Mouse (Mus musculus): ENCODE data around the gene Tmem169. TPM values are rescaled to one million over a fixed set of nuclear protein-coding genes. Genes with fewer than 3 reads are reported as not detected.
"Not testable (repeated sequence)": the region's sequence is repeated elsewhere in the genome, so short reads cannot be mapped to it uniquely, and the experiment has no call there.

The Tmem169 gene
- polyA plus RNA-seq, 1 experiment from 2014 or later, result 0.45 TPM

- not testable (repeated sequence) for H3K9me3 ChIP-seq (replicated peaks; ENCODE audit: control insufficient read depth, low read length); H3K4me3 ChIP-seq (ENCODE audit: low read depth, low read length); H3K4me1 ChIP-seq (ENCODE audit: control insufficient read depth, low read depth, low read length); ATAC-seq (ENCODE audit: low read depth); H3K27ac ChIP-seq (ENCODE audit: low read length); H3K9ac ChIP-seq (ENCODE audit: low read depth, low read length); H3K4me2 ChIP-seq (ENCODE audit: low read depth, low read length); H3K27me3 ChIP-seq (ENCODE audit: control insufficient read depth, insufficient read depth, low read depth, low read length); H3K36me3 ChIP-seq (ENCODE audit: control insufficient read depth, insufficient read depth)
- WGBS (ENCODE audit: insufficient replicate concordance), result 51% methylated on average over 9 of the region's 9 CpGs
Observed at GRCm38 (mm10) chr1:72248226-72248737, 35.9 kb upstream of the Tmem169 start.

- Histone ChIP-seq H3K4me2 (ENCODE audit: low read depth, low read length) (no peak overlapping the region), H3K36me3 (ENCODE audit: control insufficient read depth, insufficient read depth) (no peaks in the 10 kb centered on the region)
- 69% methylated on average over 1 of the region's 1 CpGs for WGBS (ENCODE audit: insufficient replicate concordance)
Observed at GRCm38 (mm10) chr1:72251806-72252205, 32.4 kb upstream of the Tmem169 start.

GRCm38 (mm10) chr1:72253881-72254491 lies 30.2 kb upstream of the Tmem169 start:
- 25% methylated on average over 11 of the region's 11 CpGs for WGBS (ENCODE audit: insufficient replicate concordance)
- H3K36me3 ChIP-seq (ENCODE audit: control insufficient read depth, insufficient read depth), result no peaks in the 10 kb centered on the region
- no peak for ATAC-seq (ENCODE audit: low read depth)
- peak overlapping the region; percentile 60; the same call in 1 of the 2 replicates for H3K9ac ChIP-seq (ENCODE audit: low read depth, low read length)
- peaks cover 23% of the 10 kb centered on the region for H3K4me1 ChIP-seq (ENCODE audit: control insufficient read depth, low read depth, low read length)
- H3K27ac ChIP-seq (ENCODE audit: low read length), result no peak overlapping the region
- H3K4me3 ChIP-seq (ENCODE audit: low read depth, low read length), result peak overlapping the region; percentile 54
- H3K27me3 ChIP-seq (ENCODE audit: control insufficient read depth, insufficient read depth, low read depth, low read length), result no peaks in the 10 kb centered on the region
- H3K9me3 ChIP-seq (replicated peaks; ENCODE audit: control insufficient read depth, low read length), result no peaks in the 10 kb centered on the region
- H3K4me2 ChIP-seq (ENCODE audit: low read depth, low read length), result peak overlapping the region; percentile 83

More at GRCm38 (mm10) chr1:72251806-72252205, 32.4 kb upstream of the Tmem169 start:
- H3K9ac ChIP-seq (ENCODE audit: low read depth, low read length), result no peak overlapping the region
- no peak for ATAC-seq (ENCODE audit: low read depth)
- H3K9me3 ChIP-seq (replicated peaks; ENCODE audit: control insufficient read depth, low read length), result no peaks in the 10 kb centered on the region
- H3K27ac ChIP-seq (ENCODE audit: low read length), result no peak overlapping the region
- H3K27me3 ChIP-seq (ENCODE audit: control insufficient read depth, insufficient read depth, low read depth, low read length), result no peaks in the 10 kb centered on the region
- H3K4me3 ChIP-seq (ENCODE audit: low read depth, low read length), result no peak overlapping the region
- H3K4me1 ChIP-seq (ENCODE audit: control insufficient read depth, low read depth, low read length), result peaks cover 18% of the 10 kb centered on the region

DNA sequence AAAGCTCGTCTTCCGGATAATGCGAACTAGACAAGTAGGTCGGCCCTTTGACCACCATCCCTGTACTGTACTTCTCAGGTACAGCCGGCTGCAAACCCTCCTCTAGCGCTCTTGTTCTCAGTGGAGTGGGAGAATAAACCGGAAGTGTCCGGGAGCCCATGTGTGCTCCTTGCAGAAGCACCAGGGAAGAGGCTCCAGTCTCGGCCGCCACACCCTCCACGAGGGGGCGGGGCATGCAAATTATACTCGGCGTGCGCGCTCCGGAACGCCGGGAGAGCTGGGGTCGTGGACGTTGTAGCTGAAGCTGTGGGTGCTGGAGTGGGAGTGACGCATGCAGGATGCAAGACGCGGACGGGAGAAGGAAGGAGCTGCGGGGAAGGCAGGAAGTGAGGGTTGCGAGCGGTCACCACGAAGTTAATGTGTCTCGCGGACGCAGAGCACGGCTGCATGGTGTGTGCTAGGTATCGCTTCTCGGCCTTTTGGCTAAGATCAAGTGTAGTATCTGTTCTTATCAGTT lies 29.6 kb upstream of the Tmem169 start:
- Histone ChIP-seq H3K27me3 (ENCODE audit: control insufficient read depth, insufficient read depth, low read depth, low read length) (no peaks in the 10 kb centered on the region), H3K9me3 (replicated peaks; ENCODE audit: control insufficient read depth, low read length) (no peaks in the 10 kb centered on the region), H3K36me3 (ENCODE audit: control insufficient read depth, insufficient read depth) (no peaks in the 10 kb centered on the region), H3K4me3 (ENCODE audit: low read depth, low read length) (peak overlapping the region; percentile 54), H3K27ac (ENCODE audit: low read length) (peak overlapping the region; percentile 76), H3K9ac (ENCODE audit: low read depth, low read length) (peak overlapping the region; percentile 60; the same call in 1 of the 2 replicates), H3K4me1 (ENCODE audit: control insufficient read depth, low read depth, low read length) (peaks cover 23% of the 10 kb centered on the region), H3K4me2 (ENCODE audit: low read depth, low read length) (peak overlapping the region; percentile 83)
- ATAC-seq (ENCODE audit: low read depth), result peak; percentile 75
- under 1% methylated on average over 35 of the region's 35 CpGs for WGBS (ENCODE audit: insufficient replicate concordance)

DNA sequence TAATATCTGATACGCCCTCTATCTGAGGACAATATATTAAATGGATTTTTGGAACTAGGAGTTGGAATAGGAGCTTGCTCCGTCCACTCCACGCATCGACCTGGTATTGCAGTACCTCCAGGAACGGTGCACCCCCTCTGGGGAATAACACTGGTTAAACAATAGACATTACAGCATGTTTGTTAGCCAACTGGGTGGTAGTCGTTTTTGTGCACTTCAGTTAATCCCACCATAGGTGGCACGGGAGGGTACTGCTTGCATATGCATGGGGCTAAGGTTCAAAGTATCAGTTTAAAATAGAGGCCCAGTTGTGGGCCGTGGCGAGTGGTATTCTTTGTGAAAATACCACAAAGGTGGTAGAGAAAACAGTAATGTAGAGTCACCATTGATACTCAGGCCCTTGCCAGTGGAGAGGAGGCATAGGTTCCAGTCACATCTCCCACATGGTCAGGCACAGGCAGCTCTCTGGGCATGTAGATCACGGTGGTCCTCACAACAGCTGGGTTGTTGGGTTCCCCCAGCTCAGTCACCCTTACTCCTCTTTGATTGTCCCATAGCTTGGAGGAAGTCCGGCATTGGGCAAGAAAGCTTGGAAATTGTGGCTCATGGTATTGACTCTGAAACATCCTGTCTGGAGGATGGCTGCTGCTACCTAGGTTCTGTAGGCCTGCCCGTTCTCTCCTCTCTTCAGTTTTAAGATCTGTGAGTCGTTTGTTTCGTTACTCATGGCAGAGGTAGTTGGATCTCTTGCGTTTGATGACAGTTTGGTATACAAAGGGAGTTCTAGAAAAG lies 28.9 kb upstream of the Tmem169 start:
- Histone ChIP-seq H3K4me3 (ENCODE audit: low read depth, low read length) (peak overlapping the region; percentile 54; the same call in 1 of the 2 replicates), H3K4me1 (ENCODE audit: control insufficient read depth, low read depth, low read length) (peaks cover 23% of the 10 kb centered on the region), H3K27me3 (ENCODE audit: control insufficient read depth, insufficient read depth, low read depth, low read length) (no peaks in the 10 kb centered on the region), H3K9ac (ENCODE audit: low read depth, low read length) (peak overlapping the region; percentile 15; the same call in 1 of the 2 replicates), H3K27ac (ENCODE audit: low read length) (peak overlapping the region; percentile 73), H3K36me3 (ENCODE audit: control insufficient read depth, insufficient read depth) (no peaks in the 10 kb centered on the region), H3K4me2 (ENCODE audit: low read depth, low read length) (peak overlapping the region; percentile 83), H3K9me3 (replicated peaks; ENCODE audit: control insufficient read depth, low read length) (no peaks in the 10 kb centered on the region)
- peak; percentile 88 for ATAC-seq (ENCODE audit: low read depth)
- WGBS (ENCODE audit: insufficient replicate concordance), result 1% methylated on average over 15 of the region's 15 CpGs

- Histone ChIP-seq H3K27ac (ENCODE audit: low read length) (peak overlapping the region; percentile 73), H3K9ac (ENCODE audit: low read depth, low read length) (no peak overlapping the region; the same call in 1 of the 2 replicates), H3K9me3 (replicated peaks; ENCODE audit: control insufficient read depth, low read length) (no peaks in the 10 kb centered on the region), H3K36me3 (ENCODE audit: control insufficient read depth, insufficient read depth) (no peaks in the 10 kb centered on the region), H3K4me3 (ENCODE audit: low read depth, low read length) (no peak overlapping the region), H3K4me1 (ENCODE audit: control insufficient read depth, low read depth, low read length) (peaks cover 23% of the 10 kb centered on the region), H3K4me2 (ENCODE audit: low read depth, low read length) (peak overlapping the region; percentile 83), H3K27me3 (ENCODE audit: control insufficient read depth, insufficient read depth, low read depth, low read length) (no peaks in the 10 kb centered on the region)
- WGBS (ENCODE audit: insufficient replicate concordance), result 43% methylated on average over 11 of the region's 11 CpGs
- no peak for ATAC-seq (ENCODE audit: low read depth)
Observed at GRCm38 (mm10) chr1:72255854-72256175, 28.4 kb upstream of the Tmem169 start.

GRCm38 (mm10) chr1:72256381-72257256 lies 27.6 kb upstream of the Tmem169 start:
- no peak overlapping the region for H3K27ac ChIP-seq (ENCODE audit: low read length)
- H3K27me3 ChIP-seq (ENCODE audit: control insufficient read depth, insufficient read depth, low read depth, low read length), result no peaks in the 10 kb centered on the region
- no peak overlapping the region for H3K4me2 ChIP-seq (ENCODE audit: low read depth, low read length)
- 73% methylated on average over 9 of the region's 9 CpGs for WGBS (ENCODE audit: insufficient replicate concordance)
- no peak overlapping the region for H3K4me3 ChIP-seq (ENCODE audit: low read depth, low read length)
- no peaks in the 10 kb centered on the region for H3K9me3 ChIP-seq (replicated peaks; ENCODE audit: control insufficient read depth, low read length)
- peaks cover 23% of the 10 kb centered on the region for H3K4me1 ChIP-seq (ENCODE audit: control insufficient read depth, low read depth, low read length)
- H3K9ac ChIP-seq (ENCODE audit: low read depth, low read length), result no peak overlapping the region
- H3K36me3 ChIP-seq (ENCODE audit: control insufficient read depth, insufficient read depth), result no peaks in the 10 kb centered on the region
- ATAC-seq (ENCODE audit: low read depth), result no peak

GRCm38 (mm10) chr1:72263099-72263498 lies 21.1 kb upstream of the Tmem169 start:
- no peak overlapping the region for H3K27ac ChIP-seq (ENCODE audit: low read length)
- no peaks in the 10 kb centered on the region for H3K9me3 ChIP-seq (replicated peaks; ENCODE audit: control insufficient read depth, low read length)
- ATAC-seq (ENCODE audit: low read depth), result 0 out of 2 replicates have a peak, but pooled peaks have one; percentile 21
- H3K4me2 ChIP-seq (ENCODE audit: low read depth, low read length), result no peak overlapping the region
- WGBS (ENCODE audit: insufficient replicate concordance), result 65% methylated on average over 3 of the region's 3 CpGs
- no peaks in the 10 kb centered on the region for H3K27me3 ChIP-seq (ENCODE audit: control insufficient read depth, insufficient read depth, low read depth, low read length)
- peaks cover 5% of the 10 kb centered on the region for H3K4me1 ChIP-seq (ENCODE audit: control insufficient read depth, low read depth, low read length)
- no peak overlapping the region for H3K4me3 ChIP-seq (ENCODE audit: low read depth, low read length)
- no peaks in the 10 kb centered on the region for H3K36me3 ChIP-seq (ENCODE audit: control insufficient read depth, insufficient read depth)
- H3K9ac ChIP-seq (ENCODE audit: low read depth, low read length), result no peak overlapping the region

Data from liver, embryonic 16.5 days (tissue).